Mouse (Mus musculus): ENCODE measurements around the gene Tmem102.
A peak's percentile ranks its signal among the peaks of the same experiment; 100 is the strongest.

Tmem102 gene

GRCm38 (mm10) chr11:69787306-69787705 is 18.1 kb downstream of the Tmem102 start:
- Histone ChIP-seq H3K36me3 (ENCODE audit: control insufficient read depth, insufficient read depth, low read length, poor library complexity, severe bottlenecking) (no peaks in the 10 kb centered on the region), H3K27me3 (ENCODE audit: control insufficient read depth, insufficient read depth, low read length, poor library complexity, severe bottlenecking) (no peaks in the 10 kb centered on the region)
- DNase-seq (ENCODE audit: low read depth, low spot score): no peak

DNA sequence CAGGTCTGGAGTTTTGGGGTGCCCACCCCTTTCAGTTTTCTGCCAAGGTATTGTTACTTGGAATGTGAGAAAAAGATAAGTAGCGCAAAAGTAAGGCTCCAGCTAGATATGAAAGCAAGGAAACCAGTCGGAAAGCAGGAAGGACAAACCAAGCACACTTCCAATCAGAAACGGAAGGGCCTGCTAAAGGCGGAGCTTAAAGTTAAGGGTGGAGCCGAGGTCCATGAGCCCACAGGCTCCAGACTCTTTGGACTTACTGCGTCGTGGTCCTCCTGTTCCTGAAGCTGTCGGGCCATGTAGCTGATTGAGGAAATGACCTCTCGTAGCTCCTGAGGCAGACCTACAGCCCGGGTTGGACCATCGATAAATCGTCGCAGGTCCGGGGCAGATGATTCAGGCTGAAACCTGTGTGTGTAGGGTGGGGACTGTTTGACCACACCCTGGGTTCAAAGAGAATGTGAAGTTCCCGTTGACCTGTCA is 20.6 kb downstream of the Tmem102 start:
- Histone ChIP-seq H3K36me3 (ENCODE audit: control insufficient read depth, insufficient read depth, low read length, poor library complexity, severe bottlenecking) (no peaks in the 10 kb centered on the region), H3K27me3 (ENCODE audit: control insufficient read depth, insufficient read depth, low read length, poor library complexity, severe bottlenecking) (no peaks in the 10 kb centered on the region)
- no peak for DNase-seq (ENCODE audit: low read depth, low spot score)

DNA sequence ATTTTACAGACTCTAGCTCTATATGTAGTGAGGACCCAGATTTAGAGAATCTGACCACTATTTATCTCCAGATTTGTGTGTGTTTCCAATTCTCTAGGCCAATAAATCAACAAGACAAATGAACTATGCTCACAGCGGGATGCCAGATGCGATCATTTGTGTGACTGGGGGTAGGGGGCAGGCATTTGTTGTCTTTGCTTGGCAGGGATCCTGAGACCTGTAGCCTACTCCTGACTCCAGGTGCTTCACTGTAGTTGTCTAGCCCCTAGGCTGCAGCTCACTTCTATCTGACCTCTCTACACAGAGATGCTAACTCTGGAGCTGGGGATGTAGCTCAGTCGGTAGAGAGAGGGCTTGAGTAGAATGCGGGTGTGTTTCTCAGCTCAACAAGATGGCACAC is 23.6 kb downstream of the Tmem102 start:
- no peaks in the 10 kb centered on the region; the same call in 1 of the 2 replicates for H3K36me3 ChIP-seq (ENCODE audit: control insufficient read depth, insufficient read depth, low read length, poor library complexity, severe bottlenecking)
- no peak for DNase-seq (ENCODE audit: low read depth, low spot score)
- no peaks in the 10 kb centered on the region for H3K27me3 ChIP-seq (ENCODE audit: control insufficient read depth, insufficient read depth, low read length, poor library complexity, severe bottlenecking)

- Histone ChIP-seq H3K36me3 (ENCODE audit: control insufficient read depth, insufficient read depth, low read length, poor library complexity, severe bottlenecking) (no peaks in the 10 kb centered on the region; the same call in 1 of the 2 replicates), H3K27me3 (ENCODE audit: control insufficient read depth, insufficient read depth, low read length, poor library complexity, severe bottlenecking) (no peaks in the 10 kb centered on the region)
- no peak for DNase-seq (ENCODE audit: low read depth, low spot score)
These were observed 26.4 kb downstream of the Tmem102 start for GRCm38 (mm10) chr11:69778985-69779384.

GRCm38 (mm10) chr11:69778258-69778982 is 27.0 kb downstream of the Tmem102 start:
- H3K27me3 ChIP-seq (ENCODE audit: control insufficient read depth, insufficient read depth, low read length, poor library complexity, severe bottlenecking): no peaks in the 10 kb centered on the region
- no peak for DNase-seq (ENCODE audit: low read depth, low spot score)
- H3K36me3 ChIP-seq (ENCODE audit: control insufficient read depth, insufficient read depth, low read length, poor library complexity, severe bottlenecking): no peaks in the 10 kb centered on the region; the same call in 1 of the 2 replicates

GRCm38 (mm10) chr11:69777504-69778257 is 27.7 kb downstream of the Tmem102 start:
- DNase-seq (ENCODE audit: low read depth, low spot score): peak; percentile 43
- H3K27me3 ChIP-seq (ENCODE audit: control insufficient read depth, insufficient read depth, low read length, poor library complexity, severe bottlenecking): no peaks in the 10 kb centered on the region
- H3K36me3 ChIP-seq (ENCODE audit: control insufficient read depth, insufficient read depth, low read length, poor library complexity, severe bottlenecking): no peaks in the 10 kb centered on the region; the same call in 1 of the 2 replicates

DNA sequence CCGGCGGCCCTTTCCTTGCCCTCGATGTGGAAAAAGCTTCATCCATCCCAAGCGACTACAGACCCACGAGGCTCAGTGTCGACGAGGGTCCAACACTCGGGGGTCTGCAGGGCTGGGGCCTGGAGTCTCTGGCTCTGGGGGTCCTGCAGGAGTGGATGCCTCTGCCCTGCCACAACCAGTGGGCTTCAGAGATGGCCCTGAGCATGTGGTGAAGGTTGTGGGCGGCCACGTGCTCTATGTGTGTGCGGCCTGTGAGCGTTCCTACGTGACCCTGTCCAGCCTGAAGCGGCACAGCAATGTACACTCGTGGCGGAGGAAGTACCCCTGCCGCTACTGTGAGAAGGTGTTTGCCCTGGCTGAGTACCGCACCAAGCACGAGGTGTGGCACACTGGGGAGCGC is 28.9 kb downstream of the Tmem102 start:
- H3K27me3 ChIP-seq (ENCODE audit: control insufficient read depth, insufficient read depth, low read length, poor library complexity, severe bottlenecking): no peaks in the 10 kb centered on the region
- DNase-seq (ENCODE audit: low read depth, low spot score): no peak

DNA sequence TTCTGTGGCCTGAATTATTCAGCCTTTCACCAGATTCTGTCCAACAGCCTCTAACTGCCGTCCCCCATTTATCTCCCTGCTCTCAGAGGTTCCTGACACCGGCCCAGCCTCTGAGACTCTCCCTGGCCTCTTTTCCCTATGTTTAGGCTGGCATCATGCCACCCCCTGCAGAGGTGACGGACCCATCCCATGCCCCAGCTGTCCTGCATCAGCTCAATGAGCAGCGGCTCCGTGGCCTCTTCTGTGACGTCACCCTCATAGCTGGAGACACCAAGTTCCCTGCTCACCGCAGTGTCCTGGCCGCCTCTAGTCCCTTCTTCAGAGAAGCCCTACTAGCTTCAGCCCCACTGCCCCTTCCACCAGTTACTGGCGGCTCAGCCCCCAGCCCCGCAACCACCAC is 29.7 kb downstream of the Tmem102 start:
- Histone ChIP-seq H3K36me3 (ENCODE audit: control insufficient read depth, insufficient read depth, low read length, poor library complexity, severe bottlenecking) (no peaks in the 10 kb centered on the region; the same call in 1 of the 2 replicates), H3K27me3 (ENCODE audit: control insufficient read depth, insufficient read depth, low read length, poor library complexity, severe bottlenecking) (no peaks in the 10 kb centered on the region)
- no peak for DNase-seq (ENCODE audit: low read depth, low spot score)

More for the DNA sequence above, 28.9 kb downstream of the Tmem102 start:
- H3K36me3 ChIP-seq (ENCODE audit: control insufficient read depth, insufficient read depth, low read length, poor library complexity, severe bottlenecking): no peaks in the 10 kb centered on the region; the same call in 1 of the 2 replicates

DNA sequence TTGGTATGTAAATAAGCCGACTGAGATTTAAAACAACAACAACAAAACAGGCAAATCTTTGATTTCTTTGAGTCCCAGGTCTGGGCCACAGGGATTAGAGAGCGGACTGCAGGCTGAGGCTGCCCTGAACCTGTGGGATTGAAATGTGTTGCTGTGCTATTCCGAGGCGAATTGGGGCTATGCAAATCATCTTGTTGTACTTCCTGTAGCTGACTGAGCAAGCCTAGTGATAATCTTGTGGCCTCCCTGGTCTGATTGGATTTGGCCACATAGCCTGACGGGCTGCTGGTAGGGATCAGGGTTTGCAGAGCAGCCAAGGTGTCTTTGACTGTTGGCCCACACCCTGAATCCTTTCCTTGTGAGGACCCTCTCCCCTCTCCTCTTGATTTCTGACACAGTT is 30.5 kb downstream of the Tmem102 start:
- DNase-seq (ENCODE audit: low read depth, low spot score): peak; percentile 55
- Histone ChIP-seq H3K27me3 (ENCODE audit: control insufficient read depth, insufficient read depth, low read length, poor library complexity, severe bottlenecking) (no peaks in the 10 kb centered on the region), H3K36me3 (ENCODE audit: control insufficient read depth, insufficient read depth, low read length, poor library complexity, severe bottlenecking) (no peaks in the 10 kb centered on the region; the same call in 1 of the 2 replicates)

DNA sequence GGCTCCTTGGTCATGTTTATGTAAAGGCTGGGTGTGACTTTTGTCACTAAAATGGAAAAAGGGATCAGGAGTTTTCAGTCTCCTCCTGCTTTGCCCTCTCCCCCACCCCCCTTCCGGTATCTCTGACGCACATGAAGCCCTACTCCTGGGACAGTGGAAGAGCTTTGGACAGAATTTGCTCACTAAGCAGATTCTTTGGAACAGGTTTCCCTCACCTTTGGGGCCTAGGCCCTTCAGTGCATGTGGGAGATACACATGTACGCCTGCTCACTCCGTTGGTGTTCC is 37.9 kb downstream of the Tmem102 start:
- H3K36me3 ChIP-seq (ENCODE audit: control insufficient read depth, insufficient read depth, low read length, poor library complexity, severe bottlenecking): no peaks in the 10 kb centered on the region
- no peak for DNase-seq (ENCODE audit: low read depth, low spot score)
- no peaks in the 10 kb centered on the region for H3K27me3 ChIP-seq (ENCODE audit: control insufficient read depth, insufficient read depth, low read length, poor library complexity, severe bottlenecking)

GRCm38 (mm10) chr11:69766872-69767624 is 38.4 kb downstream of the Tmem102 start:
- DNase-seq (ENCODE audit: low read depth, low spot score): no peak
- no peaks in the 10 kb centered on the region for H3K27me3 ChIP-seq (ENCODE audit: control insufficient read depth, insufficient read depth, low read length, poor library complexity, severe bottlenecking)

GRCm38 (mm10) chr11:69766126-69766609 is 39.3 kb downstream of the Tmem102 start:
- Histone ChIP-seq H3K27me3 (ENCODE audit: control insufficient read depth, insufficient read depth, low read length, poor library complexity, severe bottlenecking) (no peaks in the 10 kb centered on the region), H3K36me3 (ENCODE audit: control insufficient read depth, insufficient read depth, low read length, poor library complexity, severe bottlenecking) (no peaks in the 10 kb centered on the region)
- DNase-seq (ENCODE audit: low read depth, low spot score): peak; percentile 72

More at GRCm38 (mm10) chr11:69766872-69767624, 38.4 kb downstream of the Tmem102 start:
- H3K36me3 ChIP-seq (ENCODE audit: control insufficient read depth, insufficient read depth, low read length, poor library complexity, severe bottlenecking): no peaks in the 10 kb centered on the region

DNA sequence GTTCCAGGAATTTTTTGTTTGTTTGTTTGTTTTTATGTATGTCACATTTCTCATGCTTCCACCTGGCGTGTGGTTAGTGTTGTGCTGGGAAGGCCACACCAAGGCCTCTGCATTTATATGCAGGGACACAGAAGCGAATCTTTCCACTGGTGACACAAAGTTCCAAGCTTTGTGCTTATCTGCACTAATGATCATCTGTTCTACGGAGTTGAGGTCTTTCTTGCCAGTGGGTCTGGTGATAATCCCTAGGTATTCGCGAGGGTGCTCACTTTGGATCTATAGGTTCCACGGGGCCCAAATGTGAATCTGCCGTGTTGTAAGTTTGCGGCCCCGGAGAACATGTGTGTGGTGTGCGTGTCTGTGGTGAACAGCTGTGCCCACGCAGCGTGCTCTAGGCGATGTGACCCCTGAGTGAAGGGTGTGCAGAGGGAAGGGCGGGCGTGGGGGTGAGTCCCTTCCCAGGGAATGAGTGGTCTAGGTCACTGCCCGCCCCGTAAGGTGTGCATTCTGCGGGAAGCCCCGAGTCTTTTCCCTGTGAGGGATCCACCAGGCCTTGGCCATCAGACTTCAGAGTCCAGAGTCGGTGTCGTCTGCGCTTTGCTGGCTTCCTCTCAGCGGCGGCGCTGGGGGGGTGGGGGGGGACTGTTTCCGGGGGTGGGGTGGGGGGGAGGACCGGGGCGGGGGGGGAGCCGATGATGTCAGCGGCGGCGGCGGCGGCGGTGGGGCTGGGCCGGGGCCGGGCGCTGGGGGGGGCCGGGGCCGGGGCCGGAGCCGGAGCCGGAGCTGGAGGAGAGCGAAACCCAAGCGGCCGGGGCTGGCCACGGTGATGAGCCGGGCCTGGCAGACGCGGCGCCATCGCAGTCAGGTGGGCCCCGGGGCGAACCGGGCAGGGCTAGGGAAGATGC is 40.0 kb downstream of the Tmem102 start, which contains the start of gene Zbtb4:
Gene Zbtb4 (plus strand): TSS at position 692 of the 905 bp plus-strand sequence.
- no peaks in the 10 kb centered on the region for H3K36me3 ChIP-seq (ENCODE audit: control insufficient read depth, insufficient read depth, low read length, poor library complexity, severe bottlenecking)
- peak; percentile 65 for DNase-seq (ENCODE audit: low read depth, low spot score)
- H3K27me3 ChIP-seq (ENCODE audit: control insufficient read depth, insufficient read depth, low read length, poor library complexity, severe bottlenecking): no peaks in the 10 kb centered on the region

GRCm38 (mm10) chr11:69763551-69763950 is 41.9 kb downstream of the Tmem102 start:
- Histone ChIP-seq H3K27me3 (ENCODE audit: control insufficient read depth, insufficient read depth, low read length, poor library complexity, severe bottlenecking) (no peaks in the 10 kb centered on the region), H3K36me3 (ENCODE audit: control insufficient read depth, insufficient read depth, low read length, poor library complexity, severe bottlenecking) (no peaks in the 10 kb centered on the region)
- DNase-seq (ENCODE audit: low read depth, low spot score): peak; percentile 52

All from splenic B cell, adult 2 months (primary cell).